Mouse (Mus musculus): Measurements from ENCODE around the gene Olfr1437. TPM values are rescaled to one million over a fixed set of nuclear protein-coding genes. Genes with fewer than 3 reads are reported as not detected.
"Not testable (repeated sequence)": the region's sequence is repeated elsewhere in the genome, so short reads cannot be mapped to it uniquely, and the experiment has no call there.

The Olfr1437 gene
- polyA plus RNA-seq (2015; fragmentation: Nextera tagmentation; extraction: Ambion mirVana): not detected in 2 replicates

DNA sequence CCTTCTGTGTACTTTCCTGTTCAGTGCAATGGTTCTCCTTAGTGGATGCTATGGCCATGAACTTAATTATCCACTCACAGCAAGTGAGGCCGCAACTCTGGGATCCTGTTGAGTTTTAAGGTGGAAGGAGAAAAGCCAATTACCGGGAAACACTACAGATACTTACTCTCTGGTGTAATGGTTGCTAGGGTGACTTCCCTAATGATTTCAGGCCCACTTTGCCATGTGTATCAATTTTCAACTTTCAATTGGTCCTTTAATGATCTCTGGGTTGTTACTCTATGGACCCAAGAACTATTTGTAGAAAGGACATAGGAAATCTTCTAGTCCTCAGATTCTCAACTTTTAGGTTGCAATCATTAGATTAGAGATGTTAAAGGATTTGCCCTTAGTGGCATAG is at the start of gene Olfr1437:
Olfr1437 (minus strand) TSS at position 101 of the 400 bp plus-strand sequence.
- no peaks in the 10 kb centered on the region for H3K4me1 ChIP-seq
- H3K36me3 ChIP-seq: no peaks in the 10 kb centered on the region
- H3K4me3 ChIP-seq: no peak within 1 kb of the TSS
- WGBS: 73% methylated on average over 2 of the region's 2 CpGs
- no peak within 1 kb of the TSS for H3K4me2 ChIP-seq
- H3K9ac ChIP-seq: no peak within 1 kb of the TSS
- H3K9me3 ChIP-seq: no peaks in the 10 kb centered on the region
- no peaks in the 10 kb centered on the region for H3K27me3 ChIP-seq (replicated peaks)
- no peak for ATAC-seq (ENCODE audit: extremely low read depth, insufficient number of reproducible peaks, low FRiP score, low TSS enrichment)
- H3K27ac ChIP-seq (replicated peaks): no peak within 1 kb of the TSS

DNA sequence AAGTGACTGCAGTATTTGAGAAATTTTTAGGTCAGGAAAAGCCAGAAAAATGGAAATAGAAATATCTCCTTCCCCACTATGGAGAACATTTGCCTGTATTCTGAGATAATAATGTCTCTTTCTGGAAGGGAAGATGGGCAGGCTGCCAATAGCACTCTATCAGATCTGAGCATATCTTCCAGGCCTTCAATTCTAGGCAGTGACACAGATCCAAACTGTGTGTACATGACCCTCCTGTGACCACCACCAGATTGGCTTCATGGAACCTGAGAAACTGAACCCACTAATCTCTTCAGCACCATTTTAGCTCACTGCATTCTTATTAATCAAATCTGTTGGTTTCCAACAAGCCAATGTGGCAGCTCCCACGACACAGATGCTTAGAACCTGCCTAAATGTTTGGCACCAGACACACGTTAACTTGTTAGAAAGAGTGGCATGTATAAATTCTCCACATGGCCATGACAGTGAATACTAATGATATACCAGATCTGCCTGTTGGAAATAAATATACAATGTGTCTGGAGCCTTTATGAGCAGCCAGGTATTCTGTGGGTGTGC is 49.6 kb upstream of the Olfr1437 start:
- no peak overlapping the region for H3K4me2 ChIP-seq
- 59% methylated on average over 2 of the region's 2 CpGs for WGBS
- H3K36me3 ChIP-seq: no peaks in the 10 kb centered on the region
- no peaks in the 10 kb centered on the region for H3K27me3 ChIP-seq (replicated peaks)
- H3K4me1 ChIP-seq: no peaks in the 10 kb centered on the region
- no peaks in the 10 kb centered on the region for H3K9me3 ChIP-seq
- H3K27ac ChIP-seq (replicated peaks): no peak overlapping the region
- ATAC-seq (ENCODE audit: extremely low read depth, insufficient number of reproducible peaks, low FRiP score, low TSS enrichment): no peak
- no peak overlapping the region for H3K4me3 ChIP-seq
- no peak overlapping the region for H3K9ac ChIP-seq

DNA sequence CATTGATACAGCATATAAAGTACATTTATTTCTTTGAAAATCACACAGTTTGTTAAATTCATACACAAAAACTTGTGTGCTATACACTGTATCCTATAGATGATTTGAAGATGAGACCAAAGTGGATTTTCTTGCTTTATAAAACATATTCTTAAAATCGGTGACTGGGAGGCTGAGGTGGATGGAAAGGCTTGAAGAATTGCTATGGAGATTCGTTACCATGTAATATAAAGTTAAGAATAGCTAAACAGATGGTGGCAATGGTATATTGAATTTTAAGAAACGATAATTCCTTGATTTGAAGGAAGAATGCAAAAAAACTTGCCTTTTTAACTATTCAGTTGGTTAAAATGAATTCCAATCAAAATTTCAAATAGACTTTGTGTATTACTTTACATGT is 48.1 kb upstream of the Olfr1437 start:
- Histone ChIP-seq H3K4me1 (no peaks in the 10 kb centered on the region), H3K27ac (replicated peaks) (no peak overlapping the region)
- WGBS: 70% methylated on average over 3 of the region's 3 CpGs

DNA sequence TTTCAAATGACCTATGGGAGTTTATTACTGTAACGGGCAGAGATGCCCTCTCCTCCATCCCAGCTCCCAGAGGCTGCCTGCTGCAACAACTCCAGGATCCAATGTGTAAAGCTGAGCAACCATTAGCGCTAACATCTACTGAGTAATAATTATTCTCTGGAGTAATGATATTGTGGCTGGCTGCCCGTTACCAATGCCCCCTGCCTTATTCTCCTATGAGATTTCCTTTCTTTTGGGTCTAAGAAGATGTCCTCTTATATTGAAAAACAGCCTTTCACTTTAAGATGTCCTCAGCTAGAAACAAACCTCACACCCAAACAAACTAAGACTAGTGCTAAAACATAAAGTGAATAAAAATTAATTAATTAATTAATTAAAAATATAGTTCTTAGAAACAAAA is 10.9 kb upstream of the Olfr1437 start, which contains the start of gene Olfr1438-ps1:
Olfr1438-ps1 (minus strand) TSS at position 101 of the 400 bp plus-strand sequence.
- Histone ChIP-seq H3K4me1 (no peaks in the 10 kb centered on the region), H3K27me3 (replicated peaks) (no peaks in the 10 kb centered on the region), H3K27ac (replicated peaks) (no peak within 1 kb of the TSS), H3K36me3 (no peaks in the 10 kb centered on the region), H3K4me3 (no peak within 1 kb of the TSS), H3K9ac (no peak within 1 kb of the TSS), H3K4me2 (no peak within 1 kb of the TSS), H3K9me3 (no peaks in the 10 kb centered on the region)
- ATAC-seq (ENCODE audit: extremely low read depth, insufficient number of reproducible peaks, low FRiP score, low TSS enrichment): no peak
- 68% methylated on average over 3 of the region's 3 CpGs for WGBS

More for the DNA sequence above, 48.1 kb upstream of the Olfr1437 start:
- no peak for ATAC-seq (ENCODE audit: extremely low read depth, insufficient number of reproducible peaks, low FRiP score, low TSS enrichment)
- Histone ChIP-seq H3K4me2 (no peak overlapping the region), H3K9ac (no peak overlapping the region), H3K4me3 (no peak overlapping the region), H3K27me3 (replicated peaks) (no peaks in the 10 kb centered on the region), H3K36me3 (no peaks in the 10 kb centered on the region), H3K9me3 (no peaks in the 10 kb centered on the region)

DNA sequence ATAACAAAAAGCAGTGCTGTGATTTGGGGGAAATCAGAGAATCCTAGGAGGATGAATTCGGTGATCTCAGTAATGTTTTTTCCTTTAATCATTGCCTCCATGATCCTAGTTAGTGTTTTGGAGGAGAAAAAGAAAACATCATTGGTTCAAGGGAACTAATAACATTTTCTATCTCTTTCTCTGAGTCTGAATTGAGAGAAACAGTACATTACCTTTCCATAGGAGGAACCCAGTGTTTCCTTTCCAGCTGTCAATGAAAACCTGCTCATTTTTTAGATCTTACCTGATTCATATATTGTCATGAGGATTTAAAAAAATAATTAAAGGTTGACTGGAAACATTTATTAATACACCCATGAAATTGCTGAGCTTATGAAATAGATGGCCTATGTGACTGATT is 25.9 kb downstream of the Olfr1437 start, which contains the start of gene Olfr1436:
Olfr1436 (minus strand) TSS at position 101 of the 400 bp plus-strand sequence.
- not testable (repeated sequence) for H3K27me3 ChIP-seq (replicated peaks); H3K27ac ChIP-seq (replicated peaks); ATAC-seq (ENCODE audit: extremely low read depth, insufficient number of reproducible peaks, low FRiP score, low TSS enrichment); H3K9ac ChIP-seq; H3K4me2 ChIP-seq; H3K4me1 ChIP-seq; H3K36me3 ChIP-seq; H3K9me3 ChIP-seq; H3K4me3 ChIP-seq
- 52% methylated on average over 1 of the region's 1 CpGs for WGBS

DNA sequence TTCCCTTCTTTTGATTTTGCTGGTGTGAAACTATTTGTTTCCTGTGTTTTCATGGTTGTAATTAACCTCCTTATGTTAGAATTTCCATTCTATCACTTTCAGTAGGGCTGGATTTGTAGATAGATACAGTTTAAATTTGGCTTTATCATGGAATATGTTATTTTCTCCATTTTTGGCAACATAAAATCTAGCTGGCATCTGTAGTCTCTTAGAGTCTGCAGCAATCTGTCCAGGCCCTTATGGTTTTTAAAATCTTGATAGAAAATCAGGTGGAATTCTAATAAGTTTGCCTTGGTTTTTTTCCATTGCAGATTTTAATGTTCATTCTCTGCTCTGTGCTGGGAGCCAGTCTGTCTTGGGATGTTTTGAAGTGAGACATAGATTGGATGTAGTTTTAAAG is 31.9 kb downstream of the Olfr1437 start:
- Histone ChIP-seq H3K27me3 (replicated peaks) (no peaks in the 10 kb centered on the region), H3K9ac (no peak overlapping the region), H3K9me3 (no peaks in the 10 kb centered on the region), H3K4me2 (no peak overlapping the region), H3K4me1 (no peaks in the 10 kb centered on the region), H3K36me3 (no peaks in the 10 kb centered on the region), H3K4me3 (no peak overlapping the region), H3K27ac (replicated peaks) (no peak overlapping the region)
- ATAC-seq (ENCODE audit: extremely low read depth, insufficient number of reproducible peaks, low FRiP score, low TSS enrichment): no peak

DNA sequence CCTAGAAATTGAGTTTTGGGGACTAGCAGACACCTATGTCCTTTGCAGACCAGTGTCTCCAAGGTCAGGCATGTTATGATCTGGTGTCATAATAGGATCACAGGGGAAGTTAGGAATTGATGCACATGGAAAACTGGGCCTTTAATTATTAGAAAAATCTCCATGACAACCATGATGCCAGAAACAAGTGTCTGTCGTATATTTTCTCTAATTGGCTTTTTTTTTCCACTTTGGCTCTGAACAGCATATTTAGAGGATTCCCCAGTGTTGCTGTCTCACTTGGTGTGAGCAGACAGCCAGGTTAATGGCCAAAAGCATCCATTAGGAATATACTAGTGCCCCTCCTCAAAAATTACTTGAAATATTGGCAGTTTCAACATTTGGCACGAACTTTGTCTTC is 45.3 kb downstream of the Olfr1437 start, which contains the start of gene Olfr1434:
Olfr1434 (plus strand) TSS at position 301 of the 400 bp plus-strand sequence.
- no peak for ATAC-seq (ENCODE audit: extremely low read depth, insufficient number of reproducible peaks, low FRiP score, low TSS enrichment)
- H3K9me3 ChIP-seq: no peaks in the 10 kb centered on the region
- no peaks in the 10 kb centered on the region for H3K4me1 ChIP-seq
- no peaks in the 10 kb centered on the region for H3K36me3 ChIP-seq
- H3K27ac ChIP-seq (replicated peaks): no peak within 1 kb of the TSS
- H3K4me3 ChIP-seq: no peak within 1 kb of the TSS
- no peak within 1 kb of the TSS for H3K4me2 ChIP-seq
- no peak within 1 kb of the TSS for H3K9ac ChIP-seq
- no peaks in the 10 kb centered on the region for H3K27me3 ChIP-seq (replicated peaks)
- WGBS: 65% methylated on average over 2 of the region's 2 CpGs

Other genes with a start within 250 kb of the Olfr1437 start
- not detected in 2 replicates for gene Olfr1425, start 247.4 kb downstream of the Olfr1437 start, polyA plus RNA-seq (2015; fragmentation: Nextera tagmentation; extraction: Ambion mirVana)
- not detected in 2 replicates for gene Olfr1426, start 233.1 kb downstream of the Olfr1437 start, polyA plus RNA-seq (2015; fragmentation: Nextera tagmentation; extraction: Ambion mirVana)
- gene Olfr1427, start 221.8 kb downstream of the Olfr1437 start, polyA plus RNA-seq (2015; fragmentation: Nextera tagmentation; extraction: Ambion mirVana): not detected in 2 replicates
- gene Olfr1428, start 209.2 kb downstream of the Olfr1437 start, polyA plus RNA-seq (2015; fragmentation: Nextera tagmentation; extraction: Ambion mirVana): not detected in 2 replicates
- gene Olfr76, start 201.9 kb downstream of the Olfr1437 start, polyA plus RNA-seq (2015; fragmentation: Nextera tagmentation; extraction: Ambion mirVana): not detected in 2 replicates
- gene Olfr1555-ps1, start 155.0 kb downstream of the Olfr1437 start, polyA plus RNA-seq (2015; fragmentation: Nextera tagmentation; extraction: Ambion mirVana): not detected in 2 replicates
- gene Olfr1431, start 124.5 kb downstream of the Olfr1437 start, polyA plus RNA-seq (2015; fragmentation: Nextera tagmentation; extraction: Ambion mirVana): not detected in 2 replicates
- not detected in 2 replicates for gene Olfr1432, start 92.5 kb downstream of the Olfr1437 start, polyA plus RNA-seq (2015; fragmentation: Nextera tagmentation; extraction: Ambion mirVana)
- gene Olfr262, start 83.4 kb downstream of the Olfr1437 start, polyA plus RNA-seq (2015; fragmentation: Nextera tagmentation; extraction: Ambion mirVana): not detected in 2 replicates
- not detected in 2 replicates for gene Olfr235, start 64.1 kb downstream of the Olfr1437 start, polyA plus RNA-seq (2015; fragmentation: Nextera tagmentation; extraction: Ambion mirVana)
- not detected in 2 replicates for gene Olfr1434, start 45.2 kb downstream of the Olfr1437 start, polyA plus RNA-seq (2015; fragmentation: Nextera tagmentation; extraction: Ambion mirVana)
- gene Olfr1436, start 26.0 kb downstream of the Olfr1437 start, polyA plus RNA-seq (2015; fragmentation: Nextera tagmentation; extraction: Ambion mirVana): not detected in 2 replicates
- not detected in 2 replicates for gene Olfr1438-ps1, start 10.8 kb upstream of the Olfr1437 start, polyA plus RNA-seq (2015; fragmentation: Nextera tagmentation; extraction: Ambion mirVana)
- not detected in 2 replicates for gene Olfr1440, start 62.2 kb upstream of the Olfr1437 start, polyA plus RNA-seq (2015; fragmentation: Nextera tagmentation; extraction: Ambion mirVana)
- not detected in 2 replicates for gene Olfr1441, start 92.3 kb upstream of the Olfr1437 start, polyA plus RNA-seq (2015; fragmentation: Nextera tagmentation; extraction: Ambion mirVana)
- not detected in 2 replicates for gene Pfpl, start 102.8 kb upstream of the Olfr1437 start, polyA plus RNA-seq (2015; fragmentation: Nextera tagmentation; extraction: Ambion mirVana)
- 0.29 and 0.39 TPM in 2 replicates for gene Mpeg1, start 135.7 kb upstream of the Olfr1437 start, polyA plus RNA-seq (2015; fragmentation: Nextera tagmentation; extraction: Ambion mirVana)
- 1.5 and 1.9 TPM in 2 replicates for gene Dtx4, start 176.4 kb upstream of the Olfr1437 start, polyA plus RNA-seq (2015; fragmentation: Nextera tagmentation; extraction: Ambion mirVana)
- 16.9 and 17.5 TPM in 2 replicates for gene Fam111a, start 220.6 kb upstream of the Olfr1437 start, polyA plus RNA-seq (2015; fragmentation: Nextera tagmentation; extraction: Ambion mirVana)

Measured in heart, embryonic 13.5 days (tissue).